Mouse (Mus musculus) heart, postnatal 0 days (tissue): ENCODE measurements around the gene Cdk2.

Source experiments
- CTCF ChIP-seq: IDR thresholded peaks from 2 replicates; pipeline ENCODE4 v1.5.1; 2016; ENCODE audit warnings: antibody characterized with exemption, control low read depth, low read depth
- EP300 ChIP-seq: IDR thresholded peaks from 2 replicates; pipeline ENCODE4 v1.6.1; 2016; ENCODE audit warnings: antibody characterized with exemption, low read depth

- TF ChIP-seq CTCF (no peak), EP300 (no peak)
Measured at GRCm38 (mm10) chr10:128665307-128665706, 39.5 kb downstream of the Cdk2 start.
